Mouse (Mus musculus): ENCODE measurements around the gene Arhgap8.
"Not testable (repeated sequence)": the region's sequence is repeated elsewhere in the genome, so short reads cannot be mapped to it uniquely, and the experiment has no call there.

Gene Arhgap8

GRCm38 (mm10) chr15:84698189-84698588, 21.7 kb upstream of the Arhgap8 start:
- DNase-seq (ENCODE audit: low read depth): no peak

- peak; percentile 62 for DNase-seq (ENCODE audit: low read depth)
Observed at GRCm38 (mm10) chr15:84700147-84700794, 19.6 kb upstream of the Arhgap8 start.

- peak; percentile 38 for DNase-seq (ENCODE audit: low read depth)
Observed at GRCm38 (mm10) chr15:84701947-84702346, 17.9 kb upstream of the Arhgap8 start.

GRCm38 (mm10) chr15:84702391-84703345, 17.2 kb upstream of the Arhgap8 start:
- DNase-seq (ENCODE audit: low read depth): no peak

GRCm38 (mm10) chr15:84703992-84704391, 15.9 kb upstream of the Arhgap8 start:
- DNase-seq (ENCODE audit: low read depth): no peak

- DNase-seq (ENCODE audit: low read depth): no peak
Observed at GRCm38 (mm10) chr15:84705351-84705901, 14.4 kb upstream of the Arhgap8 start.

- DNase-seq (ENCODE audit: low read depth): no peak
Observed at GRCm38 (mm10) chr15:84706983-84707619, 12.8 kb upstream of the Arhgap8 start.

- DNase-seq (ENCODE audit: low read depth): no peak
Observed at GRCm38 (mm10) chr15:84712566-84713405, 7.1 kb upstream of the Arhgap8 start.

GRCm38 (mm10) chr15:84714730-84715129, 5.1 kb upstream of the Arhgap8 start:
- DNase-seq (ENCODE audit: low read depth): no peak

- DNase-seq (ENCODE audit: low read depth): no peak
Observed at GRCm38 (mm10) chr15:84715132-84715531, 4.7 kb upstream of the Arhgap8 start.

- DNase-seq (ENCODE audit: low read depth): not testable (repeated sequence)
Observed at GRCm38 (mm10) chr15:84717570-84718270, 2.1 kb upstream of the Arhgap8 start.

GRCm38 (mm10) chr15:84718785-84719184, 1.1 kb upstream of the Arhgap8 start:
- no peak for DNase-seq (ENCODE audit: low read depth)

GRCm38 (mm10) chr15:84720291-84721204, 696 bp downstream of the Arhgap8 start:
- DNase-seq (ENCODE audit: low read depth): no peak

GRCm38 (mm10) chr15:84723656-84724055, 3.8 kb downstream of the Arhgap8 start:
- DNase-seq (ENCODE audit: low read depth): not testable (repeated sequence)

GRCm38 (mm10) chr15:84724199-84724598, 4.3 kb downstream of the Arhgap8 start:
- no peak for DNase-seq (ENCODE audit: low read depth)

GRCm38 (mm10) chr15:84729685-84730084, 9.8 kb downstream of the Arhgap8 start:
- DNase-seq (ENCODE audit: low read depth): no peak

GRCm38 (mm10) chr15:84730893-84731292, 11.0 kb downstream of the Arhgap8 start:
- DNase-seq (ENCODE audit: low read depth): no peak

GRCm38 (mm10) chr15:84731676-84732424, 12.0 kb downstream of the Arhgap8 start:
- no peak for DNase-seq (ENCODE audit: low read depth)

- DNase-seq (ENCODE audit: low read depth): no peak
Observed at GRCm38 (mm10) chr15:84732425-84732749, 12.5 kb downstream of the Arhgap8 start.
